Mouse (Mus musculus): Measurements from ENCODE around the gene Pex26. TPM values are rescaled to one million over a fixed set of nuclear protein-coding genes. Genes with fewer than 3 reads are reported as not detected.
A peak's percentile ranks its signal among the peaks of the same experiment; 100 is the strongest.

The Pex26 gene
- polyA plus RNA-seq, 1 experiment from 2014 or later = 8.5 TPM

DNA sequence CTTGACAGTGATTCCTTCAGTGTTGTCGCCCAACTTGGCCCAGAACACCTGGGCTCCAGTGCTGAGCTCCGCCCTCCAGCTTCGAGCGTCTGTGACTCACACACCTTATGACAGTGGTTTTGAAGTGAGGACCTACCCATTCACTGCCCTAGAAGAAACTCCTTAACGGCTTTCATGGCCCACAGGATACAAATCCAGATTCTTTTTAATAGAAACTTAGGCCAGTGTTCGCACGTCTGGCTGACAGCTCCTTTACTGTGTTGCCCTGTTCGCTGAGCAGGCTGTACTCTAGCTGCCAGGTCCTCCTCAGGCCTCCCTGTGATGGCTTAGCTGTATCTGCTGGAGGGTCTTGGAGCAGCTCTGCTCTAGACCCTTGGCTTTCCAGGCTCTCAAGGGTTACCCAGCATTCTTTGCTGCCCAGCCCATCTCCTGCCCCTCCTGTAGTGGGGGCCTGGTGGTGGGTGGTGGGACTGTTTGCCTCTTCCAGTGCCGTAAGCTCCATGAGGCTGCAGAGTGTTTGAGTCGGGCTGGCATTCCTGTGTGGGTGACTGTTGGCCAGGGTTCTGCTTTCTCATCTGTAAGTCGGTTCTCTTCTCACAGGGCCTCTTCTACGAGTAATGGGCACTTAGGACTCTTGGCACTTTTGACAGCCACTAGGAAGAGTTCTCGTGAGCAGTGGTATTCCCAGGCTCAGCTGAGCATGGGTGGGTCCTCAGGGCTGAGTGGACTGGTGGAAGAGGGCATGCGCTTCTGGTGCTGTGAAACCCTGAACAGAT, 11.7 kb downstream of the Pex26 start:
- Histone ChIP-seq H3K36me3 (peaks cover 38% of the 10 kb centered on the region), H3K9me3 (replicated peaks) (no peaks in the 10 kb centered on the region), H3K27me3 (ENCODE audit: low read depth, poor library complexity, severe bottlenecking) (no peaks in the 10 kb centered on the region), H3K4me3 (no peak overlapping the region), H3K4me1 (peaks cover 9% of the 10 kb centered on the region), H3K27ac (replicated peaks) (no peak overlapping the region)
- no peak for DNase-seq (ENCODE audit: low spot score)
- WGBS = 87% methylated on average over 14 of the region's 14 CpGs

DNA sequence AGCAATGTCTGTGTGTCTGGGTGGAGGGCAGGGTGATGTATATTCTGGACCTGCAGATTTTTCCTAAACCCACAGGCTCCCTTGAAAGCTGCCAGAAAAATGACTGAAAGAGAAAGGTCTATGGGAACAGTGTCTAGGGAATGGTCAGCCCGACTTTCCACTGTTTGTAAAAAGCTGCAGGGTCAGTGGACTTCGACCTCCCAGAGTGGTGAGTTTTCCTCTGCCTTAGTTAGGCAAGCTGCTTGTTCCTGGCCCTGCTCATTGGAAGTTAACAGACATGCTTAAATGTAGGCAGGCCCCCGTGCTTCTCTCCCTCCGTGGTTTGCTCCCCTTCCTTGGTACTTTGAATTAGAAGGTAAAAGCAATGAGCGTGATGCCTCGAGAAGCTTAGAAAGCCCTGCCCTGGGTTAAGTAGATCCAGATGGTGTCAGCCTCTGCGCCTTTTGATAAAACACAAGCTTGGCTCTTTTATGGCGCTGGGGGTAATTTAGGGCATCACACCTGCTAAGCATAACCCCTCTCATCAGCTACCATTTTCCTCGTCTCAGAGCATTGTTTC, 14.4 kb downstream of the Pex26 start:
- no peak overlapping the region for H3K27ac ChIP-seq (replicated peaks)
- DNase-seq (ENCODE audit: low spot score) = no peak
- H3K9me3 ChIP-seq (replicated peaks) = no peaks in the 10 kb centered on the region
- H3K27me3 ChIP-seq (ENCODE audit: low read depth, poor library complexity, severe bottlenecking) = no peaks in the 10 kb centered on the region
- H3K4me3 ChIP-seq = no peak overlapping the region
- H3K4me1 ChIP-seq = peaks cover 9% of the 10 kb centered on the region
- WGBS = 72% methylated on average over 9 of the region's 9 CpGs
- H3K36me3 ChIP-seq = peaks cover 19% of the 10 kb centered on the region

DNA sequence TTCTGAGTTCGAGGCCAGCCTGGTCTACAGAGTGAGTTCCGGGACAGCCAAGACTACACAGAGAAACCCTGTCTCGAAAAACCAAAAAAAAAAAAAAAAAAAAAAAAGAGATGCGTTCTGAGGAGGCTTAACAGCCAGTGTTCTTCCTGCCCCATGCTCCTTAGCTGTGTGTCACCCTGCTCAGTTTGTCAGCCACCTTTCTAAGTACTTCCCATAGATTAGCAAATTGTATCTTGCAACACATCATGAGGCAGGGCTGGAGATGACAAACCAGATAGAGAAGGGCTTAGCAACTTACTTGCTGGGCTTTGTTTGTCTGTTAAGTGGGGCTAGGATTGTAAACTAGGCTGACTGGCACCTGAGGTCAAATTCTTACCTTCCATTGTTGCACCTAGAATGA, 17.0 kb downstream of the Pex26 start:
- Histone ChIP-seq H3K36me3 (peaks cover 4% of the 10 kb centered on the region; the same call in 1 of the 2 replicates), H3K27ac (replicated peaks) (no peak overlapping the region), H3K9me3 (replicated peaks) (no peaks in the 10 kb centered on the region), H3K4me3 (no peak overlapping the region), H3K27me3 (ENCODE audit: low read depth, poor library complexity, severe bottlenecking) (no peaks in the 10 kb centered on the region), H3K4me1 (no peaks in the 10 kb centered on the region)
- WGBS = 92% methylated on average over 4 of the region's 4 CpGs
- no peak for DNase-seq (ENCODE audit: low spot score)

- Histone ChIP-seq H3K4me3 (no peak overlapping the region), H3K36me3 (0 out of 2 replicates have a peak, but pooled peaks cover under 1% of the 10 kb centered on the region), H3K9me3 (replicated peaks) (no peaks in the 10 kb centered on the region), H3K4me1 (no peaks in the 10 kb centered on the region), H3K27me3 (ENCODE audit: low read depth, poor library complexity, severe bottlenecking) (no peaks in the 10 kb centered on the region), H3K27ac (replicated peaks) (no peak overlapping the region)
- DNase-seq (ENCODE audit: low spot score) = no peak
- 77% methylated on average over 5 of the region's 5 CpGs for whole genome bisulfite sequencing
Observed at GRCm38 (mm10) chr6:121202026-121202425, 18.6 kb downstream of the Pex26 start.

- Histone ChIP-seq H3K36me3 (no peaks in the 10 kb centered on the region), H3K27me3 (ENCODE audit: low read depth, poor library complexity, severe bottlenecking) (peaks cover 26% of the 10 kb centered on the region), H3K4me3 (no peak overlapping the region), H3K27ac (replicated peaks) (no peak overlapping the region), H3K9me3 (replicated peaks) (no peaks in the 10 kb centered on the region), H3K4me1 (peaks cover 15% of the 10 kb centered on the region)
- no peak for DNase-seq (ENCODE audit: low spot score)
- 84% methylated on average over 5 of the region's 5 CpGs for WGBS
Observed at GRCm38 (mm10) chr6:121206481-121206880, 23.0 kb downstream of the Pex26 start.

DNA sequence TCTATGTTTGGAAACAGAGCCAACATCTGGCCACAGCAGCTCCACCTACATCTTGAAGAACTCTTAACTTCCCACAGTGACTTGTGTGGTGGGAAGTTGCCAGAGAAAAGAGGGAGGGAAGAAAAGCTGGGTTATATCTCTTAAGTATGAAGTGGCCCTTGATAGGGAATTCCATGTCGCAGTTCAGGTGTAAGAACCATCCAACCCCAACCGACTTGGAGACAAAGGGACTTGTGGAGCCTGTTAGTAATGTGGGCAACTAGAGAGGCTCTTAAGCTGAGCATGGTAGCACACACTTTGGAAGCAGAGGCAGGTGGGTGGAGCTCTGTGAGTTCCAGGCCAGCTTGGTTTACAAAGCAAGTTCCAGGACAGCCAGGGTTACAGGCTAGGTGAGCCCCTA, 26.1 kb downstream of the Pex26 start:
- Histone ChIP-seq H3K36me3 (no peaks in the 10 kb centered on the region), H3K27ac (replicated peaks) (no peak overlapping the region), H3K27me3 (ENCODE audit: low read depth, poor library complexity, severe bottlenecking) (peaks cover 52% of the 10 kb centered on the region), H3K4me1 (peaks cover 19% of the 10 kb centered on the region), H3K9me3 (replicated peaks) (no peaks in the 10 kb centered on the region), H3K4me3 (no peak overlapping the region)
- no peak for DNase-seq (ENCODE audit: low spot score)
- 84% methylated on average over 2 of the region's 2 CpGs for WGBS

- DNase-seq (ENCODE audit: low spot score) = peak; percentile 55
- Histone ChIP-seq H3K27me3 (ENCODE audit: low read depth, poor library complexity, severe bottlenecking) (peaks cover 52% of the 10 kb centered on the region), H3K9me3 (replicated peaks) (no peaks in the 10 kb centered on the region), H3K27ac (replicated peaks) (no peak within 1 kb of the TSS), H3K4me1 (peaks cover 19% of the 10 kb centered on the region), H3K4me3 (peak within 1 kb of the TSS; percentile 64), H3K36me3 (no peaks in the 10 kb centered on the region)
- 6% methylated on average over 30 of the region's 30 CpGs for WGBS
Observed at GRCm38 (mm10) chr6:121210149-121210925, 26.9 kb downstream of the Pex26 start, which contains the start of gene Tuba8. Tuba8 (plus strand) TSS chr6:121210696.

DNA sequence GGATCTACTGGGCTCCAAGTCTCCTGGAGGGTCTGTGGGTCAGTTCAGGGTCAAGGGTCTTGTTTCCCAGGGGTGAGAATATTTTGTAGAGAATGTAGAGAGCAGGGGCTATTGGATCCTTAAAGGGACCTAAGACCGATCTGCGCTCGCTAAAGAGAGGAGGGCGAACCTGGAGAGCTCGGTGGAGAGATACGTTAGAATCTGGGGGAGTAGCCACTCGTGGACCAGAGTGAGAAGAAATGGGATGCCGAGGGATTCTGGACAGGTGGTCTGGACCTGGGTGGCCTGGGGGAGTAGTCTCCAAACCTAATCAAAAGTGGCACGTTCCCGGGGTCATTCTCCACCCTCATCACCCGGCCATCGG, 27.4 kb downstream of the Pex26 start:
- Histone ChIP-seq H3K27ac (replicated peaks) (no peak overlapping the region), H3K9me3 (replicated peaks) (no peaks in the 10 kb centered on the region), H3K27me3 (ENCODE audit: low read depth, poor library complexity, severe bottlenecking) (peaks cover 52% of the 10 kb centered on the region), H3K4me3 (peak overlapping the region; percentile 64), H3K4me1 (peaks cover 19% of the 10 kb centered on the region), H3K36me3 (no peaks in the 10 kb centered on the region)
- DNase-seq (ENCODE audit: low spot score) = no peak
- WGBS = 2% methylated on average over 12 of the region's 12 CpGs

DNA sequence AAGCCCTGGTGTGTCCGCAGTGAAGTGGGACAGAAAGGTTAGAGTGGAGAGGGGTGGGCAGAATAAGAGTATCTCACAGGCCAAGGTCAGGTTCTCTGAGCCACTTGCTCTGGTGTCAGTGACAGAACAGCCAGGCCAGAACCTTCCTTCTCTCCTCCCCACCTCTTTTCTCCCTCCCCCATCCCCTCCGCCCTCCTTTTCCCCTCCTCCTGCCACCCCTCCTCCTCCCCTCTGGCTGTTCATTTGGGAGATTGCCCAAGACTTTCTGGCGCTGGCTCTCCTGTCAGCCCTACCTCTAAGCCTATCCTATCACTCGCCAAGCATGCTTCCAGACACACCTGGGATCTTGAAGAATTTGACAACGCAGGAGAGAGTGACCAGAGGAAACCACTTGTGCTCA, 28.3 kb downstream of the Pex26 start:
- no peaks in the 10 kb centered on the region for H3K36me3 ChIP-seq
- H3K4me1 ChIP-seq = peaks cover 19% of the 10 kb centered on the region
- H3K27me3 ChIP-seq (ENCODE audit: low read depth, poor library complexity, severe bottlenecking) = peaks cover 52% of the 10 kb centered on the region
- H3K4me3 ChIP-seq = peak overlapping the region; percentile 64
- H3K9me3 ChIP-seq (replicated peaks) = no peaks in the 10 kb centered on the region
- DNase-seq (ENCODE audit: low spot score) = no peak
- no peak overlapping the region for H3K27ac ChIP-seq (replicated peaks)
- WGBS = 9% methylated on average over 5 of the region's 5 CpGs

GRCm38 (mm10) chr6:121212988-121213387, 29.5 kb downstream of the Pex26 start:
- H3K36me3 ChIP-seq = no peaks in the 10 kb centered on the region

DNA sequence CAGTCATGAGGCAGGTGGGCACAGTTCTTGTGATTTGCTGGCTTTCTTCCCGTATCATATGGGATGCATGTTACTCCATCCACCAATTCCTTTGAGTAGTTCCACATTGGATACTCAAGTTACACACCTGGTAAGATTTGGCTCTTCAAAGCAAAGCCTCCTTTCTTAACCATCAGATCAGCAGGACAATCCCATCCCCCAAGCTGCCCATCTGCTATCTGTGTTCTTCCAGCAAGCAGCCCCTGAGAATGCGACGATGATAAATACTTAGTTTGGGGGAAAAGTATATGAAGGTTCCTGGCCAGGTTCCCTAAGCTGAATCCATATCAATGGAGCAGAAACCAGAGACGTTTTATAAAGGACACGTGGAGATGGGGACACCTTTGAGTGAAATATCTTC, 30.8 kb downstream of the Pex26 start:
- H3K27ac ChIP-seq (replicated peaks) = no peak overlapping the region
- DNase-seq (ENCODE audit: low spot score) = no peak
- H3K4me1 ChIP-seq = peaks cover 19% of the 10 kb centered on the region
- WGBS = 93% methylated on average over 5 of the region's 5 CpGs
- no peaks in the 10 kb centered on the region for H3K9me3 ChIP-seq (replicated peaks)
- no peaks in the 10 kb centered on the region for H3K36me3 ChIP-seq
- peaks cover 49% of the 10 kb centered on the region for H3K27me3 ChIP-seq (ENCODE audit: low read depth, poor library complexity, severe bottlenecking)
- no peak overlapping the region for H3K4me3 ChIP-seq

More at GRCm38 (mm10) chr6:121212988-121213387, 29.5 kb downstream of the Pex26 start:
- no peak for DNase-seq (ENCODE audit: low spot score)
- 78% methylated on average over 4 of the region's 4 CpGs for WGBS
- H3K27me3 ChIP-seq (ENCODE audit: low read depth, poor library complexity, severe bottlenecking) = peaks cover 52% of the 10 kb centered on the region
- peaks cover 19% of the 10 kb centered on the region for H3K4me1 ChIP-seq
- no peaks in the 10 kb centered on the region for H3K9me3 ChIP-seq (replicated peaks)
- H3K4me3 ChIP-seq = no peak overlapping the region
- H3K27ac ChIP-seq (replicated peaks) = no peak overlapping the region

GRCm38 (mm10) chr6:121214667-121215330, 31.3 kb downstream of the Pex26 start:
- 87% methylated on average over 8 of the region's 8 CpGs for WGBS
- peaks cover 43% of the 10 kb centered on the region for H3K27me3 ChIP-seq (ENCODE audit: low read depth, poor library complexity, severe bottlenecking)
- H3K4me1 ChIP-seq = peaks cover 19% of the 10 kb centered on the region
- no peak for DNase-seq (ENCODE audit: low spot score)
- no peak overlapping the region for H3K4me3 ChIP-seq
- H3K27ac ChIP-seq (replicated peaks) = no peak overlapping the region
- H3K36me3 ChIP-seq = no peaks in the 10 kb centered on the region
- no peaks in the 10 kb centered on the region for H3K9me3 ChIP-seq (replicated peaks)
